19 mouse cellular contexts compared by ENCODE assay signal in genomic region chr17:86198496-86199465, GRCm38 (mm10). TPM values are rescaled to one million over a fixed set of nuclear protein-coding genes. Genes with fewer than 3 reads are reported as not detected.
A peak's percentile ranks its signal among the peaks of the same experiment; 100 is the strongest.
DNase-seq lines count a peak whose midpoint lies in the region; ATAC-seq and TF ChIP-seq lines count a peak whose summit lies in the region.
"Had no signal": no experiment of that assay in that cellular context is flagged by ENCODE, and none has a peak within 500 bp of the region (broad histone marks: within the 10 kb centered on the region; RNA-seq: fewer than 3 reads in every experiment).

No protein-coding gene starts in this region.

- no peaks in the 10 kb centered on the region for H3K36me3 ChIP-seq in heart, embryonic 13.5 days
- no peaks in the 10 kb centered on the region for H3K36me3 ChIP-seq in heart, postnatal 0 days (replicated peaks; ENCODE audit: control insufficient read depth, insufficient read depth, low read length)
- H3K36me3 ChIP-seq: embryonic facial prominence, embryonic 10.5 days; G1E; limb, embryonic 10.5 days; liver, embryonic 13.5 days; neural tube, embryonic 13.5 days had no signal

- no peak for TF ChIP-seq CTCF in heart, postnatal 0 days (IDR thresholded peaks at IDR 0.05; ENCODE audit: low read depth)
- no peak for TF ChIP-seq CTCF in lung, adult 2 months (IDR thresholded peaks at IDR 0.05; ENCODE audit: insufficient read depth, low read length)

- WGBS in heart, embryonic 13.5 days, result 63% methylated on average over 16 of the region's 16 CpGs
- 66% methylated on average over 16 of the region's 16 CpGs for WGBS in heart, postnatal 0 days
- WGBS in lung, adult 2 months, result 85% methylated on average over 16 of the region's 16 CpGs

- no peak for TF ChIP-seq EP300 in heart, postnatal 0 days (IDR thresholded peaks at IDR 0.05; ENCODE audit: low read depth)

- peak overlapping the region; percentile 56 for H3K27ac ChIP-seq in heart, embryonic 13.5 days (replicated peaks)
- H3K27ac ChIP-seq in heart, postnatal 0 days (ENCODE audit: low read depth), result peak overlapping the region; percentile 22
- H3K27ac ChIP-seq: embryonic facial prominence, embryonic 10.5 days; gastrocnemius, adult 2 months; limb, embryonic 10.5 days; liver, embryonic 13.5 days; neural tube, embryonic 13.5 days had no signal

- peaks cover 70% of the 10 kb centered on the region for H3K4me1 ChIP-seq in heart, embryonic 13.5 days
- peaks cover 22% of the 10 kb centered on the region for H3K4me1 ChIP-seq in heart, postnatal 0 days (ENCODE audit: control insufficient read depth, insufficient read depth)
- H3K4me1 ChIP-seq in lung, adult 2 months (ENCODE audit: control insufficient read depth, insufficient read depth, low read length), result peaks cover 8% of the 10 kb centered on the region

- no peak overlapping the region for H3K4me2 ChIP-seq in heart, embryonic 13.5 days
- no peak overlapping the region for H3K4me2 ChIP-seq in heart, postnatal 0 days (ENCODE audit: low read depth, low read length)
- H3K4me2 ChIP-seq: liver, embryonic 13.5 days; neural tube, embryonic 13.5 days had no signal

- no peak for DNase-seq in heart, adult 11 months
- DNase-seq in heart, postnatal 0 days (ENCODE audit: low spot score), result peak; percentile 23
- peak; percentile 60 to 61 for DNase-seq in kidney, adult 8-10 months
- DNase-seq in ovary, postnatal 36 days (ENCODE audit: low spot score), result no peak
- no peak for DNase-seq in right cerebral cortex, postnatal 10 days (ENCODE audit: low spot score in 2 of 2)
- DNase-seq in lung, adult 2 months, result no peak
- DNase-seq: cerebellum, postnatal 25 days; forebrain, postnatal 0 days; gastrocnemius, adult 2 months; liver, embryonic 13.5 days; lung, postnatal 10 days; right cerebral cortex, postnatal 4 days had no signal

- no peaks in the 10 kb centered on the region for H3K9me3 ChIP-seq in heart, embryonic 13.5 days
- H3K9me3 ChIP-seq in heart, postnatal 0 days (replicated peaks; ENCODE audit: control insufficient read depth, low read length), result no peaks in the 10 kb centered on the region
- H3K9me3 ChIP-seq: embryonic facial prominence, embryonic 10.5 days; limb, embryonic 10.5 days; liver, embryonic 13.5 days; neural tube, embryonic 13.5 days had no signal

- no peak for ATAC-seq in heart, embryonic 13.5 days (ENCODE audit: extremely low read depth, insufficient number of reproducible peaks, low FRiP score, low TSS enrichment)
- ATAC-seq in heart, postnatal 0 days (ENCODE audit: insufficient read depth, low read depth), result no peak
- ATAC-seq: forebrain, postnatal 0 days; inflammation-experienced regulatory T-cells, adult 6 months had no signal

- TF ChIP-seq POLR2A in lung, adult 2 months (IDR thresholded peaks at IDR 0.05; ENCODE audit: borderline replicate concordance, extremely low read depth, low read depth, low read length), result no peak

- no peaks in the 10 kb centered on the region for H3K27me3 ChIP-seq in heart, embryonic 13.5 days (replicated peaks)
- no peaks in the 10 kb centered on the region for H3K27me3 ChIP-seq in heart, postnatal 0 days (ENCODE audit: control insufficient read depth, insufficient read depth, low read length)
- H3K27me3 ChIP-seq: liver, embryonic 13.5 days; neural tube, embryonic 13.5 days had no signal

- H3K4me3 ChIP-seq in heart, embryonic 13.5 days, result no peak overlapping the region
- H3K4me3 ChIP-seq in heart, postnatal 0 days (ENCODE audit: low read depth, low read length), result no peak overlapping the region
- no peak overlapping the region for H3K4me3 ChIP-seq in lung, adult 2 months (replicated peaks; ENCODE audit: extremely low read depth, low read depth, low read length)
- H3K4me3 ChIP-seq: embryonic facial prominence, embryonic 10.5 days; erythroblast, embryonic 14.5 days; gastrocnemius, adult 2 months; limb, embryonic 10.5 days; liver, embryonic 13.5 days; neural tube, embryonic 13.5 days had no signal

- H3K9ac ChIP-seq in heart, embryonic 13.5 days, result no peak overlapping the region
- H3K9ac ChIP-seq in heart, postnatal 0 days (replicated peaks; ENCODE audit: low read depth, low read length), result no peak overlapping the region
- H3K9ac ChIP-seq: forebrain, postnatal 0 days; liver, embryonic 13.5 days; neural tube, embryonic 13.5 days had no signal

RNA-seq across cellular contexts. Expression of gene Prkce, which starts 31.2 kb away (rescaled TPM):
- polyA plus RNA-seq in heart, embryonic 13.5 days (2015; fragmentation: Nextera tagmentation; extraction: Ambion mirVana), result 6.2 and 7.0 TPM in 2 replicates
- total RNA-seq in heart, postnatal 0 days (2014; rRNA removed; ENCODE audit: low replicate concordance), result 12.6 and 14.8 TPM in 2 replicates
- 7.8 and 8.1 TPM in 2 replicates for polyA plus RNA-seq in heart, postnatal 0 days (2015; fragmentation: Nextera tagmentation; extraction: Ambion mirVana)
- 9.8 and 13.5 TPM in 2 replicates for polyA plus RNA-seq in lung, adult 2 months (2012; rRNA removed)

RNA-seq across cellular contexts. Expression of gene Srbd1, which starts 53.8 kb away (rescaled TPM):
- polyA plus RNA-seq in heart, embryonic 13.5 days (2015; fragmentation: Nextera tagmentation; extraction: Ambion mirVana), result 10.8 and 12.1 TPM in 2 replicates
- 3.7 and 4.3 TPM in 2 replicates for total RNA-seq in heart, postnatal 0 days (2014; rRNA removed; ENCODE audit: low replicate concordance)
- polyA plus RNA-seq in heart, postnatal 0 days (2015; fragmentation: Nextera tagmentation; extraction: Ambion mirVana), result 5.4 and 6.3 TPM in 2 replicates
- 1.7 and 2.9 TPM in 2 replicates for polyA plus RNA-seq in lung, adult 2 months (2012; rRNA removed)

Comparison
In these comparisons a context has a peak if more than half of its experiments do, and no peak if none do; other contexts are left out.
1. DNase-seq: peak in heart, postnatal 0 days (single experiment) and kidney, adult 8-10 months (2 of 2); none in heart, adult 11 months (single experiment), ovary, postnatal 36 days (single experiment), right cerebral cortex, postnatal 10 days (0 of 2) and lung, adult 2 months (single experiment).